Mouse (Mus musculus): ENCODE data around the gene March8.

Gene March8

GRCm38 (mm10) chr6:116407956-116408657, 70.3 kb downstream of the March8 start:
- DNase-seq (ENCODE audit: low read depth in 1 of 2, low spot score in 2 of 2), result no peak

- DNase-seq (ENCODE audit: low read depth in 1 of 2, low spot score in 2 of 2), result no peak
Observed at GRCm38 (mm10) chr6:116410436-116410835, 72.6 kb downstream of the March8 start.

- DNase-seq (ENCODE audit: low read depth in 1 of 2, low spot score in 2 of 2), result no peak
Observed at GRCm38 (mm10) chr6:116411716-116412115, 73.9 kb downstream of the March8 start.

- DNase-seq (ENCODE audit: low read depth in 1 of 2, low spot score in 2 of 2), result no peak
Observed at GRCm38 (mm10) chr6:116412546-116413325, 74.9 kb downstream of the March8 start.

- DNase-seq (ENCODE audit: low read depth in 1 of 2, low spot score in 2 of 2), result no peak
Observed at GRCm38 (mm10) chr6:116415126-116415676, 77.4 kb downstream of the March8 start.

GRCm38 (mm10) chr6:116416000-116416552, 78.3 kb downstream of the March8 start:
- no peak for DNase-seq (ENCODE audit: low read depth in 1 of 2, low spot score in 2 of 2)

- DNase-seq (ENCODE audit: low read depth in 1 of 2, low spot score in 2 of 2), result no peak
Observed at GRCm38 (mm10) chr6:116417518-116418315, 79.9 kb downstream of the March8 start.

- no peak for DNase-seq (ENCODE audit: low read depth in 1 of 2, low spot score in 2 of 2)
Observed at GRCm38 (mm10) chr6:116418487-116418886, 80.7 kb downstream of the March8 start.

GRCm38 (mm10) chr6:116419699-116420098, 81.9 kb downstream of the March8 start:
- DNase-seq (ENCODE audit: low read depth in 1 of 2, low spot score in 2 of 2), result no peak

GRCm38 (mm10) chr6:116420271-116420670, 82.4 kb downstream of the March8 start:
- DNase-seq (ENCODE audit: low read depth in 1 of 2, low spot score in 2 of 2), result no peak

GRCm38 (mm10) chr6:116422991-116423390, 85.2 kb downstream of the March8 start:
- DNase-seq (ENCODE audit: low read depth in 1 of 2, low spot score in 2 of 2), result no peak

- no peak for DNase-seq (ENCODE audit: low read depth in 1 of 2, low spot score in 2 of 2)
Observed at GRCm38 (mm10) chr6:116423664-116424063, 85.8 kb downstream of the March8 start.

GRCm38 (mm10) chr6:116427552-116427951, 89.7 kb downstream of the March8 start:
- no peak for DNase-seq (ENCODE audit: low read depth in 1 of 2, low spot score in 2 of 2)

- no peak for DNase-seq (ENCODE audit: low read depth in 1 of 2, low spot score in 2 of 2)
Observed at GRCm38 (mm10) chr6:116428282-116428681, 90.5 kb downstream of the March8 start.

GRCm38 (mm10) chr6:116438864-116439263, 101.0 kb downstream of the March8 start:
- no peak for DNase-seq (ENCODE audit: low read depth in 1 of 2, low spot score in 2 of 2)

- no peak for DNase-seq (ENCODE audit: low read depth in 1 of 2, low spot score in 2 of 2)
Observed at GRCm38 (mm10) chr6:116439531-116439930, 101.7 kb downstream of the March8 start.

- no peak for DNase-seq (ENCODE audit: low read depth in 1 of 2, low spot score in 2 of 2)
Observed at GRCm38 (mm10) chr6:116440447-116440846, 102.6 kb downstream of the March8 start.

- no peak for DNase-seq (ENCODE audit: low read depth in 1 of 2, low spot score in 2 of 2)
Observed at GRCm38 (mm10) chr6:116440849-116441248, 103.0 kb downstream of the March8 start.

GRCm38 (mm10) chr6:116455781-116456180, 118.0 kb downstream of the March8 start:
- DNase-seq (ENCODE audit: low read depth in 1 of 2, low spot score in 2 of 2), result peak; percentile 55 to 64

- no peak for DNase-seq (ENCODE audit: low read depth in 1 of 2, low spot score in 2 of 2)
Observed at GRCm38 (mm10) chr6:116456482-116456881, 118.7 kb downstream of the March8 start.

- DNase-seq (ENCODE audit: low read depth in 1 of 2, low spot score in 2 of 2), result no peak
Observed at GRCm38 (mm10) chr6:116458728-116459127, 120.9 kb downstream of the March8 start.
